Mouse (Mus musculus) heart, postnatal 10 days (tissue): ENCODE measurements around the gene Pisd. TPM values are rescaled to one million over a fixed set of nuclear protein-coding genes. Genes with fewer than 3 reads are reported as not detected.
"Not testable (repeated sequence)": the region's sequence is repeated elsewhere in the genome, so short reads cannot be mapped to it uniquely, and the experiment has no call there.

Experiments
- DNase-seq, 2 experiments: peaks; one replicate each; pipeline ENCODE4 v3.0.0; 2021
- intact Hi-C: fragments of 180-260 bp; cut with DNase I; formaldehyde crosslinking; loops from one replicate; pipeline ENCODE4 v1.15.1; 2025
- total RNA-seq, 2 experiments: library from RNA; stranded (reverse); gene quantifications; 2 replicates each; pipeline ENCODE4 v1.2.3; 2021

The Pisd gene
- 10 to 100 TPM; 32.1 to 36.6 TPM for total RNA-seq

DNA sequence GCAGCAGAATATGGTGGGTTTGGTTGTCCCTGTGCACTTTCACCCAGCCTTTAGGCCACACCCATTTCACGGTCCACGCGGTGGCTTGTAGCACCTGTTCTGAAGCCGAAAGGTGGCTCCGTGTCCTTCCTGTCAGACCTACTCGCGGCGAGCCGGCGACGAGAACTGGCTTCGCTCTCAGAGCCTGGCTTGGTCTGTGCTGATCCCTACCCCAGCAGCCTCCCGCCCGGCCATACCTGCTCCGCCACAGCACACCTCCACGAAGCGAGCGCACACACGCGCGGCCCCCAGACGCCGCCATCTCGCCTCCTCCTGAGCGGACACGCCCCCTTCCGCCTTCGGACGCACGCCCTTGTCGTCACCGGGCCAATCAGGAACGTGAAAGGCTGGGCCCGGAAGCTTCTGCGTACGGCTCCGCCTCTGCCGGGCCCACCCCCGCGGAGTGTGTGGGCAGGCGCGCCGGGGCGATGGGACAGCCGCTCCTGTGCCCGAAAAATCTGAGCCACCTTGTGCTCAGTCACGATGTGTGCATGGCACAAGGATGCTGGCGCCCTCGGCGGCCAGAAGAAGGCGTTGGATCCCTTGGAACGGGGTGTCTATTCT is at the start of gene Pisd:
TSS of gene Pisd (minus strand) at position 334 of the 603 bp plus-strand sequence.
- peak; percentile 96 for DNase-seq
- intact Hi-C loops, result no loop called here

DNA sequence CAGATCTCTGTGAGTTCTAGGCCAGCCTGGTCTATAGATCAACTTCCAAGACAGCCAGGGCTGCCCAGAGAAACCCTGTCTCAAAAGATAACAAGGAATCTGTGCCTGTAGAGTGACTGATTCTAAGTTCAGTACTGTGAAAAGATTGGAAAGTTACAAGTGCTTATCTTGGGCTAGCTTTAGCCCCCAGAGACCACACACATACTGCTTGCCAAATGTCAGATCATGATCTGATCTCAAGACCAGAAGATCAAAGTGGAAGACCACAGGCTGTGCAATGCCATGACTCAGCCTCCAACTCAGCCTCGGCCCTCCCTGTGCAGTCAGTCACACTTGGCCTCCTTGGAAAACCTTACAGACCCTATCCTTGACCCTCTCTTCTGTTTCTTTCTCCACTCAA is 49.1 kb upstream of the Pisd start:
- DNase-seq, result no peak
- intact Hi-C loops, result no loop called here

DNA sequence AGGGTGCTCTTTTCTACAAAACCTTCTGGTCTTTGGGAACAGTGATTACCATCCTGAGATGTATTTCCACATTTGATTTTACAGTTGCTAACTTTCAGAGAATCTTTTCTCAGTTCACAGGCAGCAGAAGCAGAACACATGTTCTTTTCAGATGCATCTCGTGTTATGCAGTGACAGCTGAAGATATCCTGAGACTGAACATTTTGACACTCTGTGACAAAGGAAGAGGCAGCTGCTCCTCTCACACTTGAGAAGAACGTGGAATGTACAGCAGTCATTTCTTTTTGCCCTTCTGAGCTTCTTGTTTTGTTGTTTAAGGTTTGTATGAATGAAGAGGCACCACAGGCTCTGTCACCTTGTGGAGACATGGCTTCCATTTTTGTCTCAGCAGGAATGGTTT is 44.6 kb upstream of the Pisd start:
- intact Hi-C loops, result no loop called here
- no peak for DNase-seq

DNA sequence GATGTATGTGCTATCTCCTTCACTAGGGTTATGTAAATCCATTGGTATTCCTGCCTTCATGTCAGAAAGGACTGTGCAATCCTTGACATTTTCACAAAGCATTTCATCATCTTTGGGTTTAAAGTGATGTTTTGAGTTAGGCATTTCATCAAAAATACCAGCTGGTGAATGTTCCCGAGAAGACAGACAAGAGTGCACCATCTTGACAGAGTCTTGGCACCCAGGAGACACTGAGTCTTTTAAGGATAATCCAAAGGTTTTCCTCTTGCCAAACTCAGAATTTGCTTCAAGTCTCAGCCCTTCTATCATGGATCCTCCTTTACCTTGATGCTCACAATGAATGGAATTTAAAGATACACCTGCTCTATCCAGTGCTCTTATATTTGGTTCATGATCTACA is 43.3 kb upstream of the Pisd start:
- intact Hi-C loops, DNase-seq: not testable (repeated sequence)

DNA sequence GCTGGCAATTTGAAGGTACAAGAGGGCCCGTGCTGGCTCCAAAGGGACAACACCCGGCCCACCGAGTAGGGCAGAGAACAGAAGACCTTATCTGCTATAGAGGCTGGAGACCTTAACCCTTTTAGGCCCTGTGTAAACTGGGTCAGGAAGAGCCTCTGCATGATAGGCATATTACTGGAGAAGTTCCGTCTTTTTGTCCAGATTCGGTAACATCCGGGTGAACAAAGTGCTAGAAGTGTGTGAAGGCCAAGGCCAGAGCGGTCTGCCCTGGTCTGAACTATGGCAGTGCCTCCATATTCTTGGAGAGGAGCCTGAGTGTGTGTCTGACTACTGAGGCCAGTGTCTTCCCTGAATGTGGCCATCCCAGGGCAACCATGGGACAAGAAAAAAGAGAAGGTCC is 41.6 kb upstream of the Pisd start, which contains the start of gene Gm20671:
TSS of gene Gm20671 (minus strand) at position 101 of the 400 bp plus-strand sequence.
- intact Hi-C loops, result no loop called here

DNA sequence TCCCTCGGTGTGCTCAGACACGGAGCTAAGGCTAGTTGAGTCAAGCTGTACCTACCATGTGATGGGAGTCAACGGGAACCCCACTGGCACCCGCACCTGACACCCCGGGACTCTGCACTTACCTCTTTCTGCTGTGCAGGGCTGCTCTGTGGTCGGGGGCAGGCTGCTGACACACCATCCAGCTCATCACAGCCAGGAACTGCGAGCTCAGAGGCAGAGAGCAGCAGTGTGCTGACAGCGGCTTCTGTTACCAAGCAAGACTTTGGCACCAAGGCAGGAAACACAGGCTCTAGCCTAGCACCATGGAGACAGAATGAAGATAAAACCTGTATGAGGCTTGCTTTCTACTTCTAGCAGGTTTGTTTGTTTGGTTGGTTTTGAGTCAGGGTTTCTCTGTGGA is 35.0 kb upstream of the Pisd start:
- intact Hi-C loops, result no loop called here
- no peak for DNase-seq

More for the DNA sequence above, 41.6 kb upstream of the Pisd start, which contains the start of gene Gm20671:
- DNase-seq, result no peak

DNA sequence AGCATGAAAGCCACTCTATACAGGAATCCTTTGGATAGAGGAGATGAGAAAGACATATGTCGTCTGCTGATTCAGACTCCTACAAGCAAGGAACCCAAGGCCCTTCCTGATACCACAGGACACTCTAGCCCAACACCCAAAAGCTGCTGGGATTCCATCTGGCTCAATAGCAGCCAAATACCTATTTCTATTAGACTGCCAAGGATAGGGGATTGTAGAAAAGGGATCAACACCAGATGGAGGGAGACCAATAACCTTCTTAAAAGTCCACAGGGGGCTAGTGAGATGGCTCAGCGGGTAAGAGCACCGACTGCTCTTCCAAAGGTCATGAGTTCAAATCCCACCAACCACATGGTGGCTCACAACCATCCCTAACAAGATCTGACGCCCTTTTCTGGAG is 29.9 kb upstream of the Pisd start:
- intact Hi-C loops, result no loop called here
- DNase-seq, result no peak

DNA sequence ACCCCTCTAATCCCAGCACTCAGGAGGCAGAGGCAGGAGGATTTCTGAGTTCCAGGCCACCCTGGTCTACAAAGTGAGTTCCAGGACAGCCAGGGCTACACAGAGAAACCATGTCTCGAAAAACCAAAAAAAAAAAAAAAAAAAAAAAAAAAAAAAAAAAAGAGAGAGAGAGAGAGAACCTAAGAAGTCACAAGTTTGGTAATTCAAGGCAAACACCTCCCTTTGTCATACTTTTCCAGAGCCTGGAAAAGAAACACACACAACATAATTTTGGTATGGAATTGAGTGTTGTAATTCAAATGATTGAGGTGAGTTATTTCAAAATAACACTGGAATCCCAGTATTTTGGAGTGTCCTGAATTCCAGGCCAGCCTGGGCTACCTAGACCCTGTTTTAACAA is 1.0 kb upstream of the Pisd start:
- DNase-seq, intact Hi-C loops: not testable (repeated sequence)

DNA sequence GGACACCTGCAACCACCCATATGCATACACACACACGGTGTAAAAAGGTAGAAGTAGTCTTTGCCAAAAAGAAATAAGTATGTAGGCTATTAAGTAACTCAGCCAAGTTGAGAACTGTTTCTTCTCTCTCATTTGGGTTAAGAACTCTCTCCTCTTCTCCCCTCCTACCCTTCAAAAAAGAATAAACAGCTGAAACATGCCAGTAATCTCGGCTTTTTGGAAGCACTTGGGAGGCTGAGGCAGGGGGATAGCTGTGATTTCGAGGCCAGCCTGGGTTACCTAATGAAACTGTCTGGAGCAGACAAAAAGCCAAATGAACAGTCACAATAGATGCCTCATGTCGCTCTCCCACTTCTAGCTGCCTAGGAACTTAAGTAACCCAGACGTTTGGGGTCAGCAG is 720 bp downstream of the Pisd start:
- DNase-seq, result no peak
- intact Hi-C loops, result no loop called here

DNA sequence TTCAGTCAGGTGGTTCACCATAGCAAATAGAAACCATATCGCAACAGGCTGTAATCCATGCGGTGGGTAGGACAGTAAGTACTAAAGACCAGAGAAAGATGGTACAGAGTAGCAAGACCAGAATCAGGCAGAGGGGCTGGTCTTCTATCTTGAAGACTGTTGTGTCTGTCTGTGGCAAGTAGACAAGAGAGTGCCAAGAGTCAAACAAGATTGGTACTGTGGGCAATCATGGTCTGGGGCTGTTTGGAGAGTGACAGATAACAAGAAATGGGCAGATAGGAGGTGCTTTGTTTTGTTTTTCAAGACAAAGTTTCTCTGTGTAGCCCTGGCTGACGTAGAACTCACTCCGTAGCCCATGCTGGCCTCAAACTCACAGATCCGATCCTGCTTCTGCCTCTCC is 3.9 kb downstream of the Pisd start:
- intact Hi-C loops, result no loop called here
- no peak for DNase-seq

DNA sequence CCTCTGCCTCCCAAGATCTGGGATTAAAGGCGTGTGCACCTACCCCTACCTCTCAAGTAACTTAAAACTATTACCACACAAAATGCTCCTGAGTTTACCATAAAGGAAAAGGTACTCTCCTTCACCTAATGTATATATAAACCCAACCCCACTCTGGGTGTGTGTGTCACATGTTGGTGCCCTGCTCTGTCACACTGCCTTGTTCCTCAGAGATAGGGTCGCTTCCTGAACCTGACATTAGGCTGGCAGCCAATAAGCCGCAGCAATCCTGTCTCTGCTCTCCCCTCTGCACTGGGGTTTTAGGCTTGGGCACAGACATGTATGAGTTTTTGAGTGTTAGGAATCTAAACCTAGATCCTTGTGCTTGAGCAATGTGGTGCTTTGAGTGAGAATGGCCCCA is 7.3 kb downstream of the Pisd start:
- intact Hi-C loops, result no loop called here
- no peak for DNase-seq

DNA sequence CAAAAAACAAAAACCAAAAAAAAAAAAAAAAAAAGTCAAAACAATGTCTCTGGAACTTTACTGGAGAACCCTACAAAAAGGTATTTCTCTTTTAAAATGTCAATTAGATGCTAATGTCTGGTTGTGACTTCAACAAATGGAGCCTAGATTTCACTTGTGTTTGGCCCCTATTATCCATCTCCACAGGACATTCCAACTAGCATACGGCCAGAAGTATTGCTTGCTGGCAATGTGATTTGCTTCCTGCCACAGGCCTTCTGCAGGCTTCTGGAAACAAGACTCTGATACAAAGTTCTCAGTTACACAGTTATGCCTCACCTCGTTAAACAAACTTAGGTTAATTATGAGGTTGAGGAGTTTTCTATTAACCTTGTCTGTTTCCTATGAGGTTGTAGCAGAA is 13.1 kb downstream of the Pisd start:
- intact Hi-C loops, result no loop called here
- DNase-seq, result no peak

DNA sequence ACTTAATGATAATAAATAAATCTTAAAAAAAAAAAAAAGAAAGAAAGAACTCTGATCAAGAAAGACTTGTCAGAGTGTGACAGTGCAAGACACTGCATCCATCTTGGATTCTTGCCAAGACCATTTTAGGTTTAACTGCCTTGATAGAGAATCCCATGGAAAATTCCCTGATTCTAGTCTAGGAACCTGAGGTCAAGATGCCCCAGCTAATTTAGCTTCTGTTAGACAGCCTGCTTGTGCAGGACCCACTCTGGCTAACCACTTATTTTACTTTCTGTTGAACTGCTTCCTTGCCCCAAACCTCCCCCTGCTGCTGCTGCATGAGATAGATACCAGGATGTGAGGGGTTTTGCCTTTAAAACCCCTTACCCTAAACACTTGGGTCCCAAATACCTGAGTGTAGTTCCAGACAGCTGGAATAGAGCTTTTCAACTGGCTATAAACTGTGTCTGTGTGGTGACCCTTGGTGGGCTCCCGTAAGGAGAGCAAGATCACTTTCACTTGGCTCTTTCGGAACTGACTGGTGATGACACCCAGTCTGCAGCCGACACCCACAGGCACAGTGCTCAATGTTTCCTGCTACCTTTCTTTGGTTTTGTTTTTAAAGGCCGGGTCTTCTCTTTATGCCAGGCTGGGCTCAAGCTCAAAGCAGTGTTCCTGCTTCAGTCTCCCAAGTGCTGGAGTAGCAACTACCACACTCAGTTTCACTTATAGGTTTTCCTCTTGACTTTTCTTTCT is 17.6 kb downstream of the Pisd start:
- intact Hi-C loops, result no loop called here
- DNase-seq, result no peak

DNA sequence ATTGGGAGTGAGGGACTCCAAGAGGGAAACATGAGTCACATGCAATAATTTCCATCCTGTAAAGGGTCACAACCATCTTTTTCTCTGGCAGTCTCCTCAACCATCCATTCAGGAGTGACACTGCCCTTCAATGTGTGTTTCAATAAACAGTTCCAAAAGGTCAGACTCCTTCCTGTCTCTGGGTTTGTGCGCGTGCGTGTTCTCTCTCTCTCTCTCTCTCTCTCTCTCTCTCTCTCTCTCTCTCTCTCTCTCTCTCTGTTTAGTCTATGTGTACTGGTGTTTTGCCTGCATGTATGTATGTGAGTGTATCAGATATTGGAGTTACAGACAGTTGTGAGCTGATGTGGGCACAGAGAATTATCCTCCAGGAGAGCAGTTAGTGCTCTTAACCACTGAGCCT is 18.4 kb downstream of the Pisd start:
- intact Hi-C loops, result no loop called here
- DNase-seq, result no peak

DNA sequence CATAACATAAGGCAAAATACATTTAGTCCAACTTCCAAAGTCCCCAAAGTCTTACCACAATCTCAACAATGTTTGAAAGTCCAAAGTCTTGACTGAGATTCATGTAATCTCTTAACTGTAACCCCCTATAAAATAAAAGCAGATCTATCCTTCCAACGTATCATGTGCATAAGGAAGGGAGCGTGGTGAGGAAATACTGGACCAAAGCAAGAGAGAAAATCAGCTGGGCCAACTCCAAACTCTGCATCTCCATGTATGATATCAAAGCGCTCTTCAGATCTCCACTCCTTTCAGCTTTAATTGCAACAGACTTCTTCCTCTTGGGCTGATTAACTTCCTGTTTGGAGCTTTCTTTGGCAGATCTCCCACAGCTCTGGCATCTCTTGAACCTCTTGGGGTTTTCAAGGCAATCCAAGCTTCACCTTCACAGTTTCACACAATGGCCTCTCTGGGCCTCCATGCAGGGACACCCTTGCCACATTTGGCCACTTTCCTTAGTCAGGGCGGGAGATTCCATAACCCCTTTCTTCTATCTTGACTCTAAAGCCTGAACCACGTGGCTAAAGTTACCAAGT is 23.8 kb downstream of the Pisd start:
- peak; percentile 58 to 59 for DNase-seq
- intact Hi-C loops, result no loop called here

DNA sequence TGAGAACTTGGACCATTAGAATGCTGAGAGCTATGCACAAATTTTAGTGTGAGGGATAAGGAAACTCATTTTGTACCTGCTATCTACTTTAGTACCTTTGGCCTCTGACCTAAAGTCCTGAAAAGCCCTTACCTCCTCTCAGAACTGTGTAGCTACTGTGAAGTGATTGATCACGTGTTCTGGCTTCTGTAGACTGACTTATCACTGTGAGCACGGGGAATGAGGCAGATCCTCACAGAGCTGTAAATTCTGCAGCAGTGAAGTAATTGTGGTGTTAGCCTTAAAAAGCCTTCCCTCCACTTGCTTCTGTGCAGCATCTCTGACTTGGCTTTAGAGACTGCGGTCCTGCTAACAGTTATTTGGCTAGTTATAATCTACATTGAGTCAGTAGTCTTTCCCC is 24.7 kb downstream of the Pisd start:
- intact Hi-C loops, result no loop called here
- DNase-seq, result peak; percentile 36 to 38

DNA sequence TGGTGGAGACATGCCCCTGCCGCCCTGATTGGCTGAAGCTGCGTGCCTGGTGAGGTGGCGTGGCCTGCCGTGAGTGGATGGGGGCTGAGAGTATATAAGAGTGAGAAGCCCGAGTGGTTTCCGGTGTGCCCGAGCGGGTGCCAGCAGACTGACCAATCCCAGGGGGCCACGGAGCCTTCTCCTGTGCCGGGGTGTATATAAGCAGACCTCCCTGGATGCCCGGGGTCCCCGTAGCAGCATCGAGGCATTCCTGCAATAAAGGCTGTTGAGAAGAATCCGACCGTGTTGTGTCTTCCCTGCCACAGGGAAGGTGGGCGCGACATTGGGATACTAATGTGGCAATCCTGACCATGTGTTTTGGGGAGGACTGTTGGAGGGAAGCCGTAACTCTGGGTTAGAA is 25.1 kb downstream of the Pisd start:
- intact Hi-C loops, DNase-seq: not testable (repeated sequence)

DNA sequence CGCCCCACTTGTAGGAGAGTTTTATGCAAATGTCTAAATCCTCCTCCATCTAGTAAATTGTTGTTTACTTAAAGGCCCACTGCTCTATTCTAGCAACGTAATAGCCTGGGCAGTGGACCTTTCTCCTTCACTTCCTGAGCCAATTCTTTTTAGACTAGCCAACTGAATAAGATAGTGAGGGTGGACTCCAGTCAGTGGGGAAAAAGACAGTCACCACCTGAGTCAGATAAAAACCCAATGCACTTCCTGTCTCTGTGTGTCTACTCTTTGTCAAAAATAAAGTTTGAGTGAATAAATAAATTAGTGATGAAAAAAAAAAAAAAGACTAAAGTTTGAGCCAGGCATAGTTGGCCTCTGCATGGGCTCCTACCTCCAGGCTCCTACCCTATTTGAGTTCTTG is 25.8 kb downstream of the Pisd start:
- intact Hi-C loops, result no loop called here
- no peak for DNase-seq

DNA sequence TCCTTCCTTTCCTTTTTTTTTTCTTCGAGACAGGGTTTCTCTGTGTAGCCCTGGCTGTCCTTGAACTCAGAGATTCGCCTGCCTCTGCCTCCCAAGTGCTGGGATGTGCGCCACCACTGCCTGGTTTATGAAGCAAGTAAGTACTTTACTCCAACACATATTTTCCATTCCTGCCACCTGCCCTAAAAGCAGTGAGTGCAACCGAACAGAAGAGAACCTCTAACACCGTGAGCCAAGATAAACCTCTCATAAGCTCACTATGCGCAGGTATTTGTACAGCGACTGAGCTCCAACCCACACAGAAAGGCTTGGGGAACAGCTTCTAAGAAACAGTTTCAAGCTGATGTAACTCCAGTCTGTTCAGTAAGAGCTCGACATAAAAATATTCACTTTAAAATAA is 29.3 kb downstream of the Pisd start:
- intact Hi-C loops, result no loop called here
- DNase-seq, result no peak

DNA sequence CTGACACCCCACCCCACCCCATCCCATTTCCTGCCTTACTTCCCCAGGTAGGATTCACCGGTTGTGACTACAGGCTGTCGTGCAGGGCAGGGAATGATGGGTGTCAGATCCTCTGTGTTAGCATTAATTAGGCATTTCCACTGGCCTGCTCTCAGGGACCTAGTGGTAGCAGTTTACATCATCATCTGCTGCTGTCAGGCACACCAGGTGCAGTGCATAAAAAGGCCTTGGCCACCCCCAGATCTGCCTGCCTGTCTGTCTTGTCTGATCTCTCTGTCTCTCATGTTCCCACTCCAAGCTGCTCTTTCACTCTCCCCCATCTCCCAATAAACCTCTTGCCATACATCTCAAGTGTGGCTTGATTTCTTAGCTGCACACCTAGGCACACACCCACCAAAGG is 33.7 kb downstream of the Pisd start:
- intact Hi-C loops, result no loop called here
- DNase-seq, result no peak

DNA sequence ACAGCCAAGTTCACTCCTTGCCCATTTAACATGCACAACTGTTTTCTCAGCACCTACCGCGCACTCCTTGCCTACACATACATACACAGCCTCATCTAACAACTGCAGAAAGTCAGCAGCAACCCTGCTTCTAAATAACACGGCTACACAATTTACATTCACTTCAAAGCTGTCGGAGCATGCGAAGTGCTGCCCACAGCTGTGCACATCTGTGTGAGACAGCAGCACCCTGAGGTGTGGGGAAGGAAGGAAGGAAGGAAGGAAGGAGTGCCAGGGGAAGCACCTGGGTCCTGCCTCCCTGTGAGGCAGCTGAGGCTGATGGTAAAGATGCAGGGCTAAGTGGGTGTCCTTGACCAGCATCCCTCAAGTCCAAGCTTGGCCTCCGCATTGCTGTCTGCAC is 36.5 kb downstream of the Pisd start:
- intact Hi-C loops, result no loop called here
- no peak for DNase-seq
